Mouse (Mus musculus) ovary, postnatal 10 days (tissue): Measurements from ENCODE around the gene Adss.

Experiments used
- DNase-seq: peaks from one replicate; pipeline ENCODE4 v3.0.0; 2022; ENCODE audit warnings: low spot score

The Adss gene

DNA sequence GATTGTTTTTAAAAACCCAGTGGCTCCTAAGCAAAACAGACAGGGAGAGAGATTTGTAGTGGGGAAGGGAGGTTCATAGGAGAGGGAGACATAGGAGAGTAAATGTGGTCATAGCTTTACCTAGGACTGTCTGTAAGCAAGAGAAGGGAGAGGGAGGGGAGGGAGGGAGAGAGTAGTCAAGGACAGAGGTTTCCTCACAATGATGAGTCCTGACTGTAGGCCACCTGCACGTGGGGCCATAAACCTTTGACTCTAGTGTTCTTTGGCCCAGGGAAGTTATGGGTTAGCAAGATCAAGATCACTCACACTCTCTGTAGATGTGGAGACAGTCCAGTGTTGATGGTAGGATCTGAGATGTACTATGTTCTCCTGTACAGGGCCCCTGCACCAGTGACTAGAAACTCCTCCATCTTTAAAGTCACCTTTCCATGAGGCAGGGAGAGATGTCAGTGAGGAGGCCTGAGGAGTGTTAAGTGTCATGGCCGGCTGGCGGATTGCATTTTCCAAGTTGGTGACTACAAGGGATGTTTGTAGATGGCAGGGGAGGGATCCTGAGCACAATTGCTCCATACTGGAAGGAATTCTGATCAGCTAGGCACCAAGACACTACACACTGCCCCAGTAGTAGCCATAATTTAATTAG is 68.3 kb downstream of the Adss start:
- no peak for DNase-seq

DNA sequence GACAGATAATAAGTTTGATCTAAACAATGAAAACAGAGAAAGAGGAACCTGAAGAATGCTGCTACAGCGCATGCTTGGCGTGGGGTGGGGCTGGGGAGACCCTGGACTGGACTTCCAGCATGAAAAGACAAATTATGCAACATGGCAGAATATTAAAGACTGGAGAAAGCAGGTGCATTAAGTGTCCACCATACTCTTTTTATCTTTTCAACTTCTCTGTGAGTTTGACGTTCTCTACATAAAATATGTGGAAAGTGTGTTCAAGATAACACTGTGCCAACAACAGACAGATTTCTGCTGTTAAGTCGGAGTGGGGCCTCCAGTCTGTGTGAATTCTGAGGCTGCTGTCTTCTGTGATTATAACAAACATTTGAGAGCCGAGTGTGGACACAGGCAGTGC is 69.4 kb downstream of the Adss start:
- DNase-seq = no peak

DNA sequence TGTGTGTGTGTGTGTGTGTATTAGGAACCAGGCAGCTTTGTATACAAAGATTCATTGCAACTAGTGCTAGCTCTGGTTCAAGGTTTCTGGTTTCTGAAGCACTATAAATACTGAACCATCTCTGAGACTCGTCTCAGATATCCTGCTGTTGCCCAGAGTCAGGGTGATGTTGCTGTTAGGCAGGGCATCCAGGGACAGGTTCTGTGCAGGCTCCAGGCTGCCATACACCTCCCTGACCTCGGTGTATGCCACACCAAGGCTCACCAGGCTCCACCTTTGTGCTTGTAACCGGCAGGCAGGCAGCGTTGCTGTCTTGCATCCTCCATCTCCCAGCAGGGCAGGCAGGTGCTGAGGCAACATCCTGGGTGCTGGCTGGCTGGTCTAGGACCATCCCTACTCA is 72.5 kb downstream of the Adss start:
- DNase-seq = no peak

DNA sequence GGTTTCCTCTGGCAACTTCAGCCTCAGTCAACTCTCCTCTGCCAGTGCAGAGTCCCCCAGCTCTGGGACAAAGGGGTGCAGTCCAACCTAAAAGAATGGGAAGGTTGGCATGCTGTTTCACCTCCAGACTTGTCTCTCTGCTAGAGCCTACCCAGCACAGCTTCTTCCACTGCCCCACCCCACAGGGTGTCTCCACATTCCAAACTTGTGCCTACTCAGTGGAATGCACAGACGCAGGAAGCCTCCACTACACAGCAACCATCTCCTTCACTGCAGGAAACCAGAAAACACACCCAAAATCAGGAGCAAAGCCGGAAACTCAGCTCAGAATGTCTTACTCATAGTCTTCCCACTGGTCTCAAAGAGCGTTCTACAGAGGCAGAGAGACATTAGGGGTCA is 77.3 kb downstream of the Adss start:
- DNase-seq = no peak

DNA sequence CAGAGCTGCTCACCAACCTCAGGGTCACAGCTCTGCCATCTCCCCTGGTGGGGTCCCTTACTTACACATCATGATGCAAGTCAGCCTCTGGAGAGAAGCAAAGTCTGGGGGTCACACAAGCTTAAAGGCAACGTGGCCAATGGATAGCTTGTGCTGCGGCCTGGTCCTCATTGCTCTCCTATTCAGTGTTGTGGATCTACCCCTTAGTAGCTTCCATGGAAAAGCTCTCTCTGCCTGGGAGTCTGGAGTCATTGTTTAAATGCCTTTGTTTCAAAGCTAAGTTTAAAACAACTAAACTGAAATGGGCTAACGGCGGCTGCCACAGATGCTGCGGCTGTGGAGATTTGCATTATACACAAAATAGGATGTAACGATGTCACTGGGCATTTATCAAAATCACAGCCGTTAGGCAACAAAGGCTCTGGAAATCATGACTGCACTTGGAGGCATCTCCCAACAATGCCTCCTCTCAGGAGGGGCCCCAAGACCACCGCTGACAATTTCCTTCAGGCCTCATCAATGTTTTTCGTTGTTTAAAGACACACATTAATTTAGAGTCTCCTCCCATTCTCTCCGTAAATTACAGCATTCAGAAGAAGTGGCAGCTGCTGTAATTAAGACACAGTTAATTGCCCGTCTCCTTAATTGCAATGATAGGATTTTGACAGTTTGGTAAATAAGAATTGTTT is 77.8 kb downstream of the Adss start:
- DNase-seq = no peak

DNA sequence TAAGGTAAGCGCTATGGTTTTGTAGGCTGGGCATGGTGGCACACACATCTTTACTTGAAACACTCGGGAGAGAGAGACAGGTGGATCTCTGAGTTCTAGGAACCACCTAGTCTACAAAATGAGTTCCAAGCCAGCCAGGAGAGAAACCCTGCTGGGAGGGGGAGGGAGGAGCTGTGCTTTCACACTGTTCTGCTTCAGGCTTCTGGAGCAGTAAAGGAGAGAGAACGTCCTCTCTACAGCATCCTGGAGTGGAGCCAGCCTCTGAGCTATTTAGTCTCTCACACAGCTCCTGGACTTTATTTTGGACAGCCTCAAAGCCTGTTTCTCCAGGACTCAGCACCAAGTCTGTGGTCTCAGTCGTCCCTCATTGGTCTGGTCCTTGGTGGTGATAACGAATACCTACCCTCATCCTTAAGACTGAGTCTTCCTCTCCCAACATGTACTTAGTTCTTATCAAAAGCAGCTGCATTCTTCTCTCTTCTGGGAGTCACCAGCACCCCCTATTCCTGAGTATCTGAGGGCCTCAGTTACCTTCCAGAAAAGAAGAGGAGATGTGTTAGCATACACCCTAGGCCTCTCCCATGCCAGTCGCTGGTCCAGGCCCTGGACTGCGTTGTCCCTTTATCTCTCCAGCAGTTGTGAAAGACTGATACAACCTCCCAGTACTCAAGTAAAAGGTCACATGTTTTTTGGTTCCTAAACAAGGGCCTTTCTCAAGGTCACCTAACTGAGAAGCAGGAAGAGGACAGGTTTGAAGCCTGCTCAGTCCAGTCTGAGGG is 79.1 kb downstream of the Adss start:
- DNase-seq = no peak

DNA sequence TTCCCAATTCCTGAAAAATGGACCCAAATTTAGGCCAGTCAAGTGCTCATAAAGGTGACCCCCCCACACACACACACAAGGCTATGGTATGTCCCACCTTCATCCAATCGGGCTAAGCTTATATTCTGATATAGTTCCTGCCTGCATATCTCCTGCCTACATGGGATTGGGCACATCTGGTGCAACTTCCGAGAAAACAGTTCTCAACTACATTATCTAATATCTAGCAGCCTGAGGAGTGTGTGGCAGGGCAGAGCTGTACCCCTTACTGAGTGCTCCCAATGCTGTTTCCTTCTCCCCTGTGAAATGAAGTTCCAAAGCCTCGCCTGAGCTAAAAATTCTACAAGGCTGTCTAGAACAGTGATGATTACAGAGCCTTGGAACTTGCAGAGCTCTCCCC is 79.9 kb downstream of the Adss start:
- DNase-seq = no peak

DNA sequence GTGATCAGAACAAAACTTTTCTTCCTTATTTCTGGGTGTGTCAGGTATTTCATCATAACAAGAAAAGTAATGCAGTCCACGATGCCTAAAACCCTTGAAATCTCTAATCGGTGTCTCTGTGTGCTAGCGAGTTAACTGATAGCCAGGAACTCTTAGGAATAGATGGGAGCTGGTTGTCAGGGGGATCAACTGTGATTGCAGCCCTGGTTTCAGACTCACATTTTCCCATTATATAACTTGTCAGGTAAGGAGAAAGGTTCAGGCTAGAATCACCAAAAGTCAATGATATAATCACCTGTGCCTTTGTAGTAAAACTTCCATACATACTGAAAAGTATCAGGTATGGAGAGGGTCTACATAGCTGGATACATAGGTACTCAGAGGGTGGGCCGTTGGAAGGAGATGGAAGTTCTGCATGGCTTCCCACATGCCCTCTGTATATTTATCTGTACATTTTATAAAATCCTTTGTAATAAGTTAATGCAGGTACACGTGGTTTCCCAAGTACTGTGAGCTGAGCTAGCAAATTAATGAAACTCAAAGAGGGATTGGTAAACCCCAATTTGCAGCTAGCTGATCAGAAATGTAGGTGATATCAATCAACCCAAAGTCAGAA is 81.8 kb downstream of the Adss start:
- DNase-seq = no peak

DNA sequence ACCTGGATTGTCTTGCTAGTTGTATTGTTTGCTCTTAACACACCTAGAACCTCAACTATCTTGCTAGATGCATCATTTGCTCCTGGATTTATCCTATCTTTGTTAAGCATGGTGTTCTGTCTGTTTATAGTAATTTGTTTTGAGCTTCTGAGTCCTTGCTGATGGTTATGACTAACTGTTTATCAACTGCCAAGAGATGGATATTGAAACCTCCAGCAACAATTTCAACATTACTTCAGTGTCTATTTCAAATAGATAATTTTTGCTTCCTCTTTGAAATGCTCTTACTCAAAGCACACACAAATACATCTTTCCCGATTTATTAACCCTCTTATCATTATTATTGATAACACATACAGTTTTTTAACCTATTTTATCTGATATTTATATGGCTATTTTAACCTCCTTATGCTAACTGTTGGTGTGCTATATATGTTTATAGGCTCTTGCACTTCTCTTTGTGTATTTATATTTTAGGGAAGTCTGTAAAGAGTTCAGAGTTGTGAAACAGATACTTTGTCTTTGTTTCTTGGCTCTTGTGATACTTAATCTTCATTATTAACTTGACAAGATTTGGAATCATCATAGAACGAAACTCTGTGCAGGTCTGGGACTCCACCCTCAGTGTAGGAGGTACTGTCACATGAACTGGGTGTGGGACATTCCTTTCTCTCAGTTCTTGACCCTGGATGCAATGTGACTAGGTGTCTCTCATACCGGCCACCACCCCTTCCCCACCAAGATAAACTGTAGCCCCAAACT is 82.5 kb downstream of the Adss start:
- DNase-seq = no peak
